ENCODE assay signal across 22 mouse cellular contexts in genomic region chr10:69210006-69210405, GRCm38 (mm10).
"Had no signal": no experiment of that assay in that cellular context is flagged by ENCODE, and none has a peak within 500 bp of the region (broad histone marks: within the 10 kb centered on the region; RNA-seq: fewer than 3 reads in every experiment).

No protein-coding gene starts in this region.

- H3K27me3 ChIP-seq: heart, embryonic 13.5 days; heart, embryonic 15.5 days; hindbrain, embryonic 13.5 days; hindbrain, embryonic 15.5 days; intestine, embryonic 15.5 days; kidney, embryonic 15.5 days; limb, embryonic 13.5 days; limb, embryonic 15.5 days had no signal

- H3K27ac ChIP-seq: heart, embryonic 13.5 days; heart, embryonic 15.5 days; hindbrain, embryonic 13.5 days; hindbrain, embryonic 15.5 days; hindbrain, postnatal 0 days; intestine, embryonic 15.5 days; kidney, embryonic 15.5 days; kidney, postnatal 0 days; limb, embryonic 13.5 days; limb, embryonic 15.5 days; liver, embryonic 12.5 days; liver, embryonic 14.5 days had no signal

- H3K9ac ChIP-seq: forebrain, postnatal 0 days; heart, embryonic 13.5 days; heart, embryonic 15.5 days; hindbrain, embryonic 13.5 days; hindbrain, embryonic 15.5 days; intestine, embryonic 15.5 days; kidney, embryonic 15.5 days; limb, embryonic 13.5 days; limb, embryonic 15.5 days; liver, embryonic 12.5 days; liver, embryonic 14.5 days had no signal

- DNase-seq: forebrain, postnatal 0 days; gastrocnemius, postnatal 14 days; gastrocnemius, postnatal 36 days; kidney, adult 11 months; kidney, adult 2 months; kidney, adult 9 months; kidney, postnatal 14 days; layer of hippocampus, adult 9-11 months; layer of hippocampus, postnatal 36 days; left cerebral cortex, postnatal 4 days had no signal

- H3K36me3 ChIP-seq: heart, embryonic 15.5 days; hindbrain, embryonic 13.5 days; hindbrain, embryonic 15.5 days; intestine, embryonic 15.5 days; limb, embryonic 15.5 days had no signal

- H3K4me3 ChIP-seq: heart, embryonic 13.5 days; heart, embryonic 15.5 days; hindbrain, embryonic 13.5 days; hindbrain, embryonic 15.5 days; intestine, embryonic 15.5 days; kidney, embryonic 15.5 days; limb, embryonic 13.5 days; limb, embryonic 15.5 days; liver, embryonic 12.5 days had no signal
